Mouse (Mus musculus): ENCODE results near the gene Limch1. TPM values are rescaled to one million over a fixed set of nuclear protein-coding genes. Genes with fewer than 3 reads are reported as not detected.

The Limch1 gene
- polyA plus RNA-seq, 1 experiment from 2014 or later: 81.0 TPM

DNA sequence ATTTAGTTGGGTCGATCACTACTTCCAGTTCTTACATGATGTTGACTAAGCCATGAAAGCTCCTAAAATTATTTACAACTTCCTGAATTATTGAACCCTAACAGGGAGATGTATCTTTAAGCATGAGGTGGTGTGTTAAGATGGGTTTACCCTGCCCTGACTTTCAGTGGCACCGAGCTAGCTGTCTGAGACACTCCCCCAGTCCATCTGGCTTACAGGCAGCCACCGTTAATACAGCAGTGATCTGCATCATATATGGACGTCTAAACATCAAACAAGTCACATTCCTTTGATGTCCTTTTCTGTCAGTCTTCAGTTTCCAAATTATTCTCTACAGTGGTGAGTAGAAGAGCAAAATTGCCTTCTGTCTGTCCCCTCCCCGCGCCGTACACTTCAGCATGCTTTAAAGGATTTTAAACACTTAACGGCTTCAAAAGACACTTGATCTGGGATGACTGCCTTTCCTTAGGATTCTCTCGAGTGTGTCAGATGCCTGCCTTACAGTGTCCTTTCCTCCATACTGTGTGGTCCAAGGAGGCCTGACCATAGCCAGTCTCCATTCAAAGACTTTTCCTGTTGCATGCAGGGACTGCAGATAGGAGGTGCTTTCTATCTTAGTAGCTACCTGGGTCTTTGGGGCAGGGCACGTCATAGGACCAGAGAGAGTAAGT lies 187.6 kb downstream of the Limch1 start:
- 63% methylated on average over 10 of the region's 10 CpGs for WGBS
- no peak overlapping the region for H3K27ac ChIP-seq (ENCODE audit: low read length)
- no peak for ATAC-seq
- H3K4me1 ChIP-seq (replicated peaks; ENCODE audit: control insufficient read depth, insufficient read depth, low read length): peaks cover 5% of the 10 kb centered on the region; the same call in 1 of the 2 replicates
- H3K36me3 ChIP-seq (ENCODE audit: control insufficient read depth, insufficient read depth): no peaks in the 10 kb centered on the region
- no peak overlapping the region for H3K9ac ChIP-seq (replicated peaks; ENCODE audit: low read depth, low read length)
- no peak overlapping the region for H3K4me2 ChIP-seq (ENCODE audit: low read length)
- no peaks in the 10 kb centered on the region for H3K27me3 ChIP-seq (replicated peaks; ENCODE audit: control insufficient read depth, insufficient read depth, low read length)
- no peaks in the 10 kb centered on the region for H3K9me3 ChIP-seq (ENCODE audit: control insufficient read depth, low read length)
- no peak overlapping the region for H3K4me3 ChIP-seq (replicated peaks; ENCODE audit: low read length)

DNA sequence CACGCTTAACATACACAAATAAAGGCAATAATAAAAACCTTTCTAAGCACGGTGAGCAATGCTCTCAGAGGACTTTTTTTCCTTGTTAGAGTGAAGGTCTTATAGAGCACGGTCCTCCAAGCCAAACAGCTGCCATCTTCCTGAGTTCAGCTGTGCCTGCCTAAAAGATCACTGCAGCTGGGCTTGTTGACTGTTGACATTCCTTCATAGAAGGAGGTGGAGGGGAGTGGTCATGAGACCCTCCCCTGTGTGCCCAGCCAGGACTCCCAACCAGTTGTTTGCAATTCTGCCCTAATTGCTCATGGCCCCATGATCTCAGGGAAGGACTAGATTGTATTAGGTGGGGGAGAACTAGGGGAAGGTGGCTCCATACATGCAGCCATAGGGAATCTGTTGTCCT lies 189.0 kb downstream of the Limch1 start:
- Histone ChIP-seq H3K27ac (ENCODE audit: low read length) (no peak overlapping the region), H3K9me3 (ENCODE audit: control insufficient read depth, low read length) (no peaks in the 10 kb centered on the region), H3K9ac (replicated peaks; ENCODE audit: low read depth, low read length) (no peak overlapping the region), H3K4me1 (replicated peaks; ENCODE audit: control insufficient read depth, insufficient read depth, low read length) (peaks cover under 1% of the 10 kb centered on the region; the same call in 1 of the 2 replicates), H3K27me3 (replicated peaks; ENCODE audit: control insufficient read depth, insufficient read depth, low read length) (no peaks in the 10 kb centered on the region), H3K36me3 (ENCODE audit: control insufficient read depth, insufficient read depth) (no peaks in the 10 kb centered on the region), H3K4me2 (ENCODE audit: low read length) (no peak overlapping the region), H3K4me3 (replicated peaks; ENCODE audit: low read length) (no peak overlapping the region)
- no peak for ATAC-seq
- WGBS: 90% methylated on average over 3 of the region's 3 CpGs

GRCm38 (mm10) chr5:66937376-66937775 lies 191.7 kb downstream of the Limch1 start:
- Histone ChIP-seq H3K4me3 (replicated peaks; ENCODE audit: low read length) (no peak overlapping the region), H3K4me1 (replicated peaks; ENCODE audit: control insufficient read depth, insufficient read depth, low read length) (no peaks in the 10 kb centered on the region), H3K36me3 (ENCODE audit: control insufficient read depth, insufficient read depth) (no peaks in the 10 kb centered on the region), H3K9ac (replicated peaks; ENCODE audit: low read depth, low read length) (no peak overlapping the region), H3K4me2 (ENCODE audit: low read length) (no peak overlapping the region), H3K27me3 (replicated peaks; ENCODE audit: control insufficient read depth, insufficient read depth, low read length) (no peaks in the 10 kb centered on the region), H3K9me3 (ENCODE audit: control insufficient read depth, low read length) (no peaks in the 10 kb centered on the region), H3K27ac (ENCODE audit: low read length) (no peak overlapping the region)
- ATAC-seq: no peak
- WGBS: 82% methylated on average over 9 of the region's 9 CpGs

- H3K9me3 ChIP-seq (ENCODE audit: control insufficient read depth, low read length): no peaks in the 10 kb centered on the region
- H3K27ac ChIP-seq (ENCODE audit: low read length): 0 out of 2 replicates have a peak overlapping the region, but pooled peaks have one; percentile 26
- peaks cover 3% of the 10 kb centered on the region; the same call in 1 of the 2 replicates for H3K4me1 ChIP-seq (replicated peaks; ENCODE audit: control insufficient read depth, insufficient read depth, low read length)
- H3K36me3 ChIP-seq (ENCODE audit: control insufficient read depth, insufficient read depth): no peaks in the 10 kb centered on the region
- H3K27me3 ChIP-seq (replicated peaks; ENCODE audit: control insufficient read depth, insufficient read depth, low read length): no peaks in the 10 kb centered on the region
- ATAC-seq: no peak
- 76% methylated on average over 8 of the region's 8 CpGs for WGBS
- H3K4me3 ChIP-seq (replicated peaks; ENCODE audit: low read length): no peak overlapping the region
- H3K9ac ChIP-seq (replicated peaks; ENCODE audit: low read depth, low read length): no peak overlapping the region
- no peak overlapping the region for H3K4me2 ChIP-seq (ENCODE audit: low read length)
Observed at GRCm38 (mm10) chr5:66941710-66942450, 196.3 kb downstream of the Limch1 start.

- H3K9me3 ChIP-seq (ENCODE audit: control insufficient read depth, low read length): no peaks in the 10 kb centered on the region
- no peaks in the 10 kb centered on the region for H3K36me3 ChIP-seq (ENCODE audit: control insufficient read depth, insufficient read depth)
- peak overlapping the region; percentile 14; the same call in 1 of the 2 replicates for H3K27ac ChIP-seq (ENCODE audit: low read length)
- no peak overlapping the region for H3K9ac ChIP-seq (replicated peaks; ENCODE audit: low read depth, low read length)
- WGBS: 88% methylated on average over 2 of the region's 2 CpGs
- ATAC-seq: no peak
- H3K4me3 ChIP-seq (replicated peaks; ENCODE audit: low read length): no peak overlapping the region
- no peak overlapping the region for H3K4me2 ChIP-seq (ENCODE audit: low read length)
- no peaks in the 10 kb centered on the region for H3K27me3 ChIP-seq (replicated peaks; ENCODE audit: control insufficient read depth, insufficient read depth, low read length)
- H3K4me1 ChIP-seq (replicated peaks; ENCODE audit: control insufficient read depth, insufficient read depth, low read length): peaks cover 5% of the 10 kb centered on the region
Observed at GRCm38 (mm10) chr5:66942922-66943321, 197.3 kb downstream of the Limch1 start.

DNA sequence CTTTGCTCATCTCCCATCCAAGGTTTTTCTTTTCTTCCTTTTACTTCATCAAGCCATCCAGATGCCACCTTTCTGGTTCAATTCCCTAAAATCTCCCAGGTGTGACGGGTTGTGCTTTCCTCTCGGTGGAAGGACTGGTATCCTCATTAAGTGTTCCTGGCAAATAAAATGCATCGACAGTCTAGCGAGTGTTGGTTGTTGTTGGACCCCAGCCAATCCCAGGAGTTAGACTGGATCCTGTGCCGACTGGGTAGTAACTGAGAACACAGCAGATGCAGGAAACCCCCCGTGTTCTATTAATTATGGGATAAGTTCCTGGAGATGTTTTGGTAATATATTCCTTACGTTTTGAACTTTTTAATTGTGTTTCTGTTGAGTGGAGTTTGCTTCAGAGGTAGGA lies 197.9 kb downstream of the Limch1 start:
- H3K36me3 ChIP-seq (ENCODE audit: control insufficient read depth, insufficient read depth): no peaks in the 10 kb centered on the region
- H3K9me3 ChIP-seq (ENCODE audit: control insufficient read depth, low read length): no peaks in the 10 kb centered on the region
- H3K4me1 ChIP-seq (replicated peaks; ENCODE audit: control insufficient read depth, insufficient read depth, low read length): peaks cover 11% of the 10 kb centered on the region
- WGBS: 35% methylated on average over 7 of the region's 7 CpGs
- no peak overlapping the region for H3K9ac ChIP-seq (replicated peaks; ENCODE audit: low read depth, low read length)
- H3K4me2 ChIP-seq (ENCODE audit: low read length): no peak overlapping the region
- no peak overlapping the region for H3K4me3 ChIP-seq (replicated peaks; ENCODE audit: low read length)
- no peaks in the 10 kb centered on the region for H3K27me3 ChIP-seq (replicated peaks; ENCODE audit: control insufficient read depth, insufficient read depth, low read length)
- H3K27ac ChIP-seq (ENCODE audit: low read length): no peak overlapping the region
- ATAC-seq: no peak

- H3K9me3 ChIP-seq (ENCODE audit: control insufficient read depth, low read length): no peaks in the 10 kb centered on the region
- H3K36me3 ChIP-seq (ENCODE audit: control insufficient read depth, insufficient read depth): no peaks in the 10 kb centered on the region
- no peak overlapping the region for H3K4me3 ChIP-seq (replicated peaks; ENCODE audit: low read length)
- H3K4me2 ChIP-seq (ENCODE audit: low read length): peak overlapping the region; percentile 11; the same call in 1 of the 2 replicates
- ATAC-seq: peak; percentile 83
- WGBS: 31% methylated on average over 6 of the region's 6 CpGs
- no peaks in the 10 kb centered on the region for H3K27me3 ChIP-seq (replicated peaks; ENCODE audit: control insufficient read depth, insufficient read depth, low read length)
- peak overlapping the region; percentile 90 for H3K27ac ChIP-seq (ENCODE audit: low read length)
- no peak overlapping the region for H3K9ac ChIP-seq (replicated peaks; ENCODE audit: low read depth, low read length)
- H3K4me1 ChIP-seq (replicated peaks; ENCODE audit: control insufficient read depth, insufficient read depth, low read length): peaks cover 20% of the 10 kb centered on the region
Observed at GRCm38 (mm10) chr5:66947958-66948357, 202.3 kb downstream of the Limch1 start.

- peak; percentile 63 for ATAC-seq
Observed at GRCm38 (mm10) chr5:66949098-66949692, 203.6 kb downstream of the Limch1 start.

DNA sequence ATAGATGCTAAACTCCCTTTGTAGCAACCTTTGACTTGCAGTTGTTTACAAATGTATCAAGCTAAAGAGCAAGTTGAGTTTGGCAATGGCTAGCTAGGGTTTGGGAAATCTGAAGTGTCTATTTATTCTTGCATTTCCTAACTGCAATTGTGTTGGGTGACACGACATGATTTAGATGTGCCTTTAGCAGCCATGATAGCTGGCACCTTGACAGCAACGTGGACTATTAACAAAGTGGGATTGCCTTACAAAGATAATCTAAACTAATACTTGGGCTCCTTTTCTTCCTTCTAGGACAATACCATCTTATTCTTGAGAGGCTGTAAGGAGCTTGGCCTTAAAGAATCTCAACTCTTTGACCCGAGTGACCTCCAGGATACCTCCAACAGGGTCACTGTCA lies 207.7 kb downstream of the Limch1 start:
- H3K36me3 ChIP-seq (ENCODE audit: control insufficient read depth, insufficient read depth): no peaks in the 10 kb centered on the region
- H3K27ac ChIP-seq (ENCODE audit: low read length): peak overlapping the region; percentile 87
- no peaks in the 10 kb centered on the region for H3K9me3 ChIP-seq (ENCODE audit: control insufficient read depth, low read length)
- no peaks in the 10 kb centered on the region for H3K27me3 ChIP-seq (replicated peaks; ENCODE audit: control insufficient read depth, insufficient read depth, low read length)
- no peak overlapping the region for H3K4me2 ChIP-seq (ENCODE audit: low read length)
- no peak for ATAC-seq
- no peak overlapping the region for H3K4me3 ChIP-seq (replicated peaks; ENCODE audit: low read length)
- WGBS: 63% methylated on average over 3 of the region's 3 CpGs
- H3K4me1 ChIP-seq (replicated peaks; ENCODE audit: control insufficient read depth, insufficient read depth, low read length): peaks cover 20% of the 10 kb centered on the region
- H3K9ac ChIP-seq (replicated peaks; ENCODE audit: low read depth, low read length): no peak overlapping the region

More at GRCm38 (mm10) chr5:66949098-66949692, 203.6 kb downstream of the Limch1 start:
- Histone ChIP-seq H3K27me3 (replicated peaks; ENCODE audit: control insufficient read depth, insufficient read depth, low read length) (no peaks in the 10 kb centered on the region), H3K36me3 (ENCODE audit: control insufficient read depth, insufficient read depth) (no peaks in the 10 kb centered on the region), H3K4me3 (replicated peaks; ENCODE audit: low read length) (no peak overlapping the region), H3K9ac (replicated peaks; ENCODE audit: low read depth, low read length) (no peak overlapping the region), H3K9me3 (ENCODE audit: control insufficient read depth, low read length) (no peaks in the 10 kb centered on the region), H3K4me2 (ENCODE audit: low read length) (no peak overlapping the region), H3K27ac (ENCODE audit: low read length) (peak overlapping the region; percentile 79), H3K4me1 (replicated peaks; ENCODE audit: control insufficient read depth, insufficient read depth, low read length) (peaks cover 26% of the 10 kb centered on the region)
- WGBS: 21% methylated on average over 8 of the region's 8 CpGs

Data from forebrain, embryonic 16.5 days (tissue).